Mouse (Mus musculus) adrenal gland, postnatal 25 days (tissue): ENCODE measurements around the gene Ust. TPM values are rescaled to one million over a fixed set of nuclear protein-coding genes. Genes with fewer than 3 reads are reported as not detected.

Source experiments
- DNase-seq: peaks from one replicate; pipeline ENCODE4 v3.0.0; 2021; ENCODE audit warnings: mixed read lengths
- total RNA-seq: library from RNA; stranded (reverse); gene quantifications from 2 replicates; pipeline ENCODE4 v1.2.3, GENCODE M21; 2021

Ust gene
- total RNA-seq, 1 experiment from 2014 or later, result 5.6 TPM

GRCm38 (mm10) chr10:8330006-8330405 is 188.6 kb downstream of the Ust start:
- DNase-seq, result no peak

- DNase-seq, result peak; percentile 55
Observed at GRCm38 (mm10) chr10:8323304-8323765, 195.3 kb downstream of the Ust start.

GRCm38 (mm10) chr10:8320771-8321170 is 197.9 kb downstream of the Ust start:
- no peak for DNase-seq

GRCm38 (mm10) chr10:8309435-8309834 is 209.2 kb downstream of the Ust start:
- no peak for DNase-seq

GRCm38 (mm10) chr10:8304211-8304610 is 214.4 kb downstream of the Ust start:
- no peak for DNase-seq

- DNase-seq, result no peak
Observed at GRCm38 (mm10) chr10:8299166-8299565, 219.5 kb downstream of the Ust start.

- DNase-seq, result no peak
Observed at GRCm38 (mm10) chr10:8297214-8297613, 221.4 kb downstream of the Ust start.

GRCm38 (mm10) chr10:8290661-8291060 is 228.0 kb downstream of the Ust start:
- DNase-seq, result no peak

- DNase-seq, result no peak
Observed at GRCm38 (mm10) chr10:8287350-8287791, 231.3 kb downstream of the Ust start.

- no peak for DNase-seq
Observed at GRCm38 (mm10) chr10:8283991-8284390, 234.6 kb downstream of the Ust start.

- DNase-seq, result no peak
Observed at GRCm38 (mm10) chr10:8277094-8277493, 241.5 kb downstream of the Ust start.

GRCm38 (mm10) chr10:8269681-8270080 is 248.9 kb downstream of the Ust start:
- no peak for DNase-seq

- DNase-seq, result no peak
Observed at GRCm38 (mm10) chr10:8259716-8260115, 258.9 kb downstream of the Ust start.

- no peak for DNase-seq
Observed at GRCm38 (mm10) chr10:8250005-8250404, 268.6 kb downstream of the Ust start.

GRCm38 (mm10) chr10:8242336-8242735 is 276.3 kb downstream of the Ust start:
- peak; percentile 67 for DNase-seq

GRCm38 (mm10) chr10:8240703-8241102 is 277.9 kb downstream of the Ust start:
- no peak for DNase-seq

- peak; percentile 79 for DNase-seq
Observed at GRCm38 (mm10) chr10:8240242-8240641, 278.4 kb downstream of the Ust start.

- DNase-seq, result no peak
Observed at GRCm38 (mm10) chr10:8236780-8237571, 281.6 kb downstream of the Ust start.

- DNase-seq, result no peak
Observed at GRCm38 (mm10) chr10:8233148-8233901, 285.3 kb downstream of the Ust start.

- no peak for DNase-seq
Observed at GRCm38 (mm10) chr10:8232535-8232934, 286.1 kb downstream of the Ust start.

- no peak for DNase-seq
Observed at GRCm38 (mm10) chr10:8228375-8228743, 290.3 kb downstream of the Ust start.

- no peak for DNase-seq
Observed at GRCm38 (mm10) chr10:8227705-8228374, 290.8 kb downstream of the Ust start.

- DNase-seq, result no peak
Observed at GRCm38 (mm10) chr10:8226650-8227049, 292.0 kb downstream of the Ust start.
